Mouse (Mus musculus) cerebellum, adult 8-10 months (tissue): ENCODE measurements around the gene Smad6.

Experiments used
- DNase-seq: peaks from one replicate; pipeline ENCODE4 v3.0.0; 2022

The Smad6 gene

GRCm38 (mm10) chr9:63959129-63959932, 62.5 kb downstream of the Smad6 start:
- no peak for DNase-seq

GRCm38 (mm10) chr9:63958337-63959030, 63.4 kb downstream of the Smad6 start:
- DNase-seq: no peak

- DNase-seq: no peak
Observed at GRCm38 (mm10) chr9:63957647-63958185, 64.1 kb downstream of the Smad6 start.

- peak; percentile 24 for DNase-seq
Observed at GRCm38 (mm10) chr9:63956052-63956451, 65.8 kb downstream of the Smad6 start.

- DNase-seq: no peak
Observed at GRCm38 (mm10) chr9:63953691-63954090, 68.2 kb downstream of the Smad6 start.

GRCm38 (mm10) chr9:63952591-63952990, 69.3 kb downstream of the Smad6 start:
- no peak for DNase-seq

- DNase-seq: no peak
Observed at GRCm38 (mm10) chr9:63950357-63950756, 71.5 kb downstream of the Smad6 start.

- no peak for DNase-seq
Observed at GRCm38 (mm10) chr9:63949393-63949792, 72.5 kb downstream of the Smad6 start.

GRCm38 (mm10) chr9:63942608-63942982, 79.3 kb downstream of the Smad6 start:
- DNase-seq: no peak

- DNase-seq: no peak
Observed at GRCm38 (mm10) chr9:63941747-63942607, 79.9 kb downstream of the Smad6 start.

- no peak for DNase-seq
Observed at GRCm38 (mm10) chr9:63936256-63936655, 85.6 kb downstream of the Smad6 start.

GRCm38 (mm10) chr9:63933068-63933467, 88.8 kb downstream of the Smad6 start:
- no peak for DNase-seq

- peak; percentile 8 for DNase-seq
Observed at GRCm38 (mm10) chr9:63927340-63928049, 94.4 kb downstream of the Smad6 start.

- DNase-seq: no peak
Observed at GRCm38 (mm10) chr9:63926377-63926776, 95.5 kb downstream of the Smad6 start.

- DNase-seq: no peak
Observed at GRCm38 (mm10) chr9:63923190-63923717, 98.6 kb downstream of the Smad6 start.

GRCm38 (mm10) chr9:63919708-63920107, 102.2 kb downstream of the Smad6 start:
- no peak for DNase-seq

- DNase-seq: no peak
Observed at GRCm38 (mm10) chr9:63919001-63919555, 102.8 kb downstream of the Smad6 start.

GRCm38 (mm10) chr9:63918245-63918644, 103.6 kb downstream of the Smad6 start:
- peak; percentile 34 for DNase-seq

GRCm38 (mm10) chr9:63916441-63916840, 105.4 kb downstream of the Smad6 start:
- DNase-seq: no peak

- no peak for DNase-seq
Observed at GRCm38 (mm10) chr9:63915976-63916375, 105.9 kb downstream of the Smad6 start.

- no peak for DNase-seq
Observed at GRCm38 (mm10) chr9:63914944-63915343, 106.9 kb downstream of the Smad6 start.

- DNase-seq: no peak
Observed at GRCm38 (mm10) chr9:63912051-63912450, 109.8 kb downstream of the Smad6 start.
